Mouse (Mus musculus) spleen, adult 2 months (tissue): ENCODE measurements at regions not wholly inside any gene's neighbourhood (a gene's known extent, or its start where the extent isn't known, plus 50 kb on each side); places are given as distances from the start of the nearest gene placed in this dataset.

ENCODE experiments used
- CTCF ChIP-seq: fragments of 200-500 bp; IDR thresholded peaks from 2 replicates; pipeline ENCODE4 v1.5.1; 2011; ENCODE audit warnings: mild to moderate bottlenecking, inconsistent platforms; ENCODE audit not compliant: insufficient read depth, insufficient read length, insufficient replicate concordance; ENCODE audit errors: extremely low read depth
- POLR2A ChIP-seq: fragments of 200-500 bp; IDR thresholded peaks from 2 replicates; pipeline ENCODE4 v1.6.1; 2011; ENCODE audit warnings: low read depth, low read length, inconsistent platforms

DNA sequence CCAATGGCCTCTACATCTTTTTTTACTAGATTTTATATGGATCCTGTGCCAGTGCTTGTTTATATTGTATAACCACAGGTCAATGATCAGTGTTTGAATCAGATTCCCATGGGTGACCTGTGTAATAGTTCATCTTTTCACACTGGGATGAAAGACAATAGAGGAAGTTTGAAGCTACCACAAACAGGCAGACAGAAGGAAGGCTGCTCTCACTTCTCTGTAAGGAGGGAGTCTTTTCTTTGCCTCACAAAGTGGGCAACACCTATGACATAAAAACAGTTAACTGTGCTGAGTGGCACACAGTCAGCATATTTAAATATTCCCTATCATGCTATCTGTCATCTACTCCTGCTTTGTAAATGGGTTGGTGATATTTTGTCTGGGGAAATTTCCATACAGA, 450.9 kb upstream of the Adgrl2 start:
- TF ChIP-seq POLR2A (no peak), CTCF (no peak)
